Mouse (Mus musculus): Measurements from ENCODE around the gene Amotl2. TPM values are rescaled to one million over a fixed set of nuclear protein-coding genes. Genes with fewer than 3 reads are reported as not detected.
A peak's percentile ranks its signal among the peaks of the same experiment; 100 is the strongest.

Gene Amotl2
- polyA plus RNA-seq, 1 experiment, result 10.7 TPM

- no peaks in the 10 kb centered on the region for H3K36me3 ChIP-seq (ENCODE audit: control insufficient read depth, insufficient read depth, low read length)
- DNase-seq (ENCODE audit: low read depth in 1 of 2, low spot score in 2 of 2), result no peak
- no peak overlapping the region for H3K27ac ChIP-seq (ENCODE audit: insufficient read depth, low read length)
- H3K4me3 ChIP-seq (ENCODE audit: extremely low read depth, insufficient read depth, insufficient read length), result no peak overlapping the region
- peaks cover under 1% of the 10 kb centered on the region; the same call in 1 of the 2 replicates for H3K27me3 ChIP-seq (ENCODE audit: control insufficient read depth, insufficient read depth, low read length)
- 91% methylated on average over 4 of the region's 4 CpGs for WGBS
- no peaks in the 10 kb centered on the region for H3K4me1 ChIP-seq (ENCODE audit: control insufficient read depth, insufficient read depth, insufficient read length)
- TF ChIP-seq POLR2A (IDR thresholded peaks at IDR 0.05; ENCODE audit: low read depth, low read length) (no peak), CTCF (IDR thresholded peaks at IDR 0.05; ENCODE audit: extremely low read depth, insufficient read depth, insufficient read length, insufficient replicate concordance) (no peak)
These were observed 6.3 kb downstream of the Amotl2 start for GRCm38 (mm10) chr9:102722750-102723149.

GRCm38 (mm10) chr9:102723241-102723709 lies 6.8 kb downstream of the Amotl2 start:
- H3K27ac ChIP-seq (ENCODE audit: insufficient read depth, low read length), result no peak overlapping the region

GRCm38 (mm10) chr9:102723990-102724461 lies 7.6 kb downstream of the Amotl2 start:
- DNase-seq (ENCODE audit: low read depth in 1 of 2, low spot score in 2 of 2), result no peak
- H3K27me3 ChIP-seq (ENCODE audit: control insufficient read depth, insufficient read depth, low read length), result no peaks in the 10 kb centered on the region
- no peak overlapping the region; the same call in 1 of the 2 replicates for H3K27ac ChIP-seq (ENCODE audit: insufficient read depth, low read length)
- H3K4me3 ChIP-seq (ENCODE audit: extremely low read depth, insufficient read depth, insufficient read length), result no peak overlapping the region
- H3K36me3 ChIP-seq (ENCODE audit: control insufficient read depth, insufficient read depth, low read length), result no peaks in the 10 kb centered on the region
- no peak for TF ChIP-seq POLR2A (IDR thresholded peaks at IDR 0.05; ENCODE audit: low read depth, low read length)
- TF ChIP-seq CTCF (IDR thresholded peaks at IDR 0.05; ENCODE audit: extremely low read depth, insufficient read depth, insufficient read length, insufficient replicate concordance), result no peak
- no peaks in the 10 kb centered on the region for H3K4me1 ChIP-seq (ENCODE audit: control insufficient read depth, insufficient read depth, insufficient read length)
- 53% methylated on average over 4 of the region's 4 CpGs for WGBS

More at GRCm38 (mm10) chr9:102723241-102723709, 6.8 kb downstream of the Amotl2 start:
- no peaks in the 10 kb centered on the region for H3K4me1 ChIP-seq (ENCODE audit: control insufficient read depth, insufficient read depth, insufficient read length)
- TF ChIP-seq CTCF (IDR thresholded peaks at IDR 0.05; ENCODE audit: extremely low read depth, insufficient read depth, insufficient read length, insufficient replicate concordance), result no peak
- no peak for TF ChIP-seq POLR2A (IDR thresholded peaks at IDR 0.05; ENCODE audit: low read depth, low read length)
- no peaks in the 10 kb centered on the region for H3K27me3 ChIP-seq (ENCODE audit: control insufficient read depth, insufficient read depth, low read length)
- 92% methylated on average over 12 of the region's 12 CpGs for WGBS
- no peaks in the 10 kb centered on the region for H3K36me3 ChIP-seq (ENCODE audit: control insufficient read depth, insufficient read depth, low read length)
- DNase-seq (ENCODE audit: low read depth in 1 of 2, low spot score in 2 of 2), result no peak
- H3K4me3 ChIP-seq (ENCODE audit: extremely low read depth, insufficient read depth, insufficient read length), result no peak overlapping the region

- WGBS, result 83% methylated on average over 7 of the region's 7 CpGs
- no peaks in the 10 kb centered on the region for H3K27me3 ChIP-seq (ENCODE audit: control insufficient read depth, insufficient read depth, low read length)
- no peak for TF ChIP-seq CTCF (IDR thresholded peaks at IDR 0.05; ENCODE audit: extremely low read depth, insufficient read depth, insufficient read length, insufficient replicate concordance)
- no peak for TF ChIP-seq POLR2A (IDR thresholded peaks at IDR 0.05; ENCODE audit: low read depth, low read length)
- no peak overlapping the region for H3K4me3 ChIP-seq (ENCODE audit: extremely low read depth, insufficient read depth, insufficient read length)
- no peak overlapping the region for H3K27ac ChIP-seq (ENCODE audit: insufficient read depth, low read length)
- H3K36me3 ChIP-seq (ENCODE audit: control insufficient read depth, insufficient read depth, low read length), result no peaks in the 10 kb centered on the region
- no peaks in the 10 kb centered on the region for H3K4me1 ChIP-seq (ENCODE audit: control insufficient read depth, insufficient read depth, insufficient read length)
- no peak for DNase-seq (ENCODE audit: low read depth in 1 of 2, low spot score in 2 of 2)
These were observed 8.5 kb downstream of the Amotl2 start for GRCm38 (mm10) chr9:102724942-102725341.

GRCm38 (mm10) chr9:102725958-102726654 lies 9.6 kb downstream of the Amotl2 start:
- 9% methylated on average over 22 of the region's 22 CpGs for WGBS
- no peak for DNase-seq (ENCODE audit: low read depth in 1 of 2, low spot score in 2 of 2)
- no peaks in the 10 kb centered on the region for H3K27me3 ChIP-seq (ENCODE audit: control insufficient read depth, insufficient read depth, low read length)
- no peaks in the 10 kb centered on the region for H3K36me3 ChIP-seq (ENCODE audit: control insufficient read depth, insufficient read depth, low read length)
- TF ChIP-seq CTCF (IDR thresholded peaks at IDR 0.05; ENCODE audit: extremely low read depth, insufficient read depth, insufficient read length, insufficient replicate concordance) (no peak), POLR2A (IDR thresholded peaks at IDR 0.05; ENCODE audit: low read depth, low read length) (no peak)
- H3K4me1 ChIP-seq (ENCODE audit: control insufficient read depth, insufficient read depth, insufficient read length), result no peaks in the 10 kb centered on the region
- H3K4me3 ChIP-seq (ENCODE audit: extremely low read depth, insufficient read depth, insufficient read length), result no peak overlapping the region
- H3K27ac ChIP-seq (ENCODE audit: insufficient read depth, low read length), result peak overlapping the region; percentile 52; the same call in 1 of the 2 replicates

- no peaks in the 10 kb centered on the region for H3K36me3 ChIP-seq (ENCODE audit: control insufficient read depth, insufficient read depth, low read length)
- no peak overlapping the region for H3K4me3 ChIP-seq (ENCODE audit: extremely low read depth, insufficient read depth, insufficient read length)
- 81% methylated on average over 3 of the region's 3 CpGs for WGBS
- no peak overlapping the region for H3K27ac ChIP-seq (ENCODE audit: insufficient read depth, low read length)
- H3K27me3 ChIP-seq (ENCODE audit: control insufficient read depth, insufficient read depth, low read length), result no peaks in the 10 kb centered on the region
- no peaks in the 10 kb centered on the region for H3K4me1 ChIP-seq (ENCODE audit: control insufficient read depth, insufficient read depth, insufficient read length)
- DNase-seq (ENCODE audit: low read depth in 1 of 2, low spot score in 2 of 2), result no peak
- TF ChIP-seq CTCF (IDR thresholded peaks at IDR 0.05; ENCODE audit: extremely low read depth, insufficient read depth, insufficient read length, insufficient replicate concordance) (no peak), POLR2A (IDR thresholded peaks at IDR 0.05; ENCODE audit: low read depth, low read length) (no peak)
These were observed 10.3 kb downstream of the Amotl2 start for GRCm38 (mm10) chr9:102726811-102727210.

Measured in spleen, adult 2 months (tissue).